Mouse (Mus musculus) intestine, embryonic 16.5 days (tissue): ENCODE results near the gene Shh. TPM values are rescaled to one million over a fixed set of nuclear protein-coding genes. Genes with fewer than 3 reads are reported as not detected.

ENCODE experiments used
- ATAC-seq: fragments of 200-750 bp; cut with Nextera tagmentation; 2 replicates; pipeline ENCODE4 v1.8.0; 2017; ENCODE audit warnings: moderate TSS enrichment, moderate library complexity
- H3K27ac ChIP-seq: fragments of 300-500 bp; sonication (generic); 2 replicates; pipeline ENCODE4 v1.5.1; 2014; ENCODE audit warnings: mild to moderate bottlenecking, low read length
- H3K27me3 ChIP-seq: fragments of 300-500 bp; sonication (generic); replicated peaks from 2 replicates; pipeline ENCODE4 v1.6.1; 2014; ENCODE audit warnings: low read length, control low read depth, mixed read lengths; ENCODE audit not compliant: control insufficient read depth, insufficient read depth
- H3K36me3 ChIP-seq: fragments of 300-500 bp; sonication (generic); 2 replicates; pipeline ENCODE4 v1.6.1; 2014; ENCODE audit warnings: low read length, control low read depth; ENCODE audit not compliant: control insufficient read depth, insufficient read depth
- H3K4me1 ChIP-seq: fragments of 300-500 bp; sonication (generic); 2 replicates; pipeline ENCODE4 v1.6.1; 2014; ENCODE audit warnings: low read length, control low read depth, mixed read lengths; ENCODE audit not compliant: control insufficient read depth, insufficient read depth
- H3K4me2 ChIP-seq: fragments of 300-500 bp; sonication (generic); 2 replicates; pipeline ENCODE4 v1.6.1; 2014; ENCODE audit warnings: low read depth, low read length, control low read depth
- H3K4me3 ChIP-seq: fragments of 300-500 bp; sonication (generic); 2 replicates; pipeline ENCODE4 v1.5.1; 2014; ENCODE audit warnings: mild to moderate bottlenecking, low read length
- H3K9ac ChIP-seq: fragments of 300-500 bp; sonication (generic); 2 replicates; pipeline ENCODE4 v1.6.1; 2014; ENCODE audit warnings: low read depth, low read length
- H3K9me3 ChIP-seq: fragments of 300-500 bp; sonication (generic); 2 replicates; pipeline ENCODE4 v1.6.1; 2016; ENCODE audit warnings: low read length, control low read depth; ENCODE audit not compliant: control insufficient read depth
- WGBS: fragments of 180-500 bp; shearing (Covaris S2); extraction: QIAGEN DNeasy Blood & Tissue Kit; methylation state at CpG from one replicate; pipeline ENCODE4 v1.1.7; 2014; 5-methylcytosine and 5-hydroxymethylcytosine counted together
- polyA plus RNA-seq: library from polyadenylated mRNA; unstranded; fragments of >200 nt; fragmentation: Nextera tagmentation; extraction: Ambion mirVana; gene quantifications from 2 replicates; pipeline ENCODE4 v1.2.1, GENCODE M21; 2015

Gene Shh
- polyA plus RNA-seq, 1 experiment from 2014 or later: 2.8 TPM

DNA sequence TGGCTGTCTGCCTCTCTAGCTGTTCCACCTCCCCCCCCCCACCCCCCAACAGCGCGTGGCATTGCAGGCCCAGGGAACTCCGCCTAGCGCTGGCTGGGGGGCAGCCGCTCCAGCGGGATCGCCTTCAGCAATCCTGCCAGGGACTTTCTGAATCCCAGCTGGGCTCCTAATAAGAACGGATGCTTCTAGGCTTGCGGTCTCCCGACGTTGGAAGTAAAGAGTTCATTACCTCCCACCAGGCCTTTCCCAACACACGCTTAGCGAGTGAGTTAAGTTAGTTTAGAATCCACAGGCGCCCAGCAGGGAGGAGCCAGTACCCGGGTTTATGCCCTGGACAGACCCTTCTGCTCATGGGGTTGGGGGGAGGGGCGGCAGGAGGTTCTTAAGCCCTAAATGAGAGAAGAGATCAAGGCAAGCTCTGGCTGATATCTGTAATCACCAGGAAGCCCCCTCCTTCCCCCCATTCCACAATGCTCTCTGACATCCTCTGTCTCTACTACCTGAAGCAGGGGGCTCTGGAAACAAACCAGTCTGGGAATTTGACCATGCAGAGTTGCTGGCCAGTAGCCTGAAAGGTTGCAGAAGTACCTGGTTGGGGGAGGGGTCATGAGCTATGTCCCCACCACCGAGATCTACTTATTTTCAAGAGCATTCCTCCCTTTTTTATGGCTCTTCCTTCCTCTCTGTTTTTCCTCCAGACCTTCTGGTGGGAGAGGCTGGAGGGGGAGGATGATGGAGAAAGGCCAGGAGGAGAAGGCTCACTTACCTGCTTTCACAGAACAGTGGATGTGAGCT is 6.3 kb downstream of the Shh start:
- Histone ChIP-seq H3K4me2 (peak overlapping the region; percentile 75), H3K27me3 (peaks cover 75% of the 10 kb centered on the region), H3K4me1 (peaks cover 11% of the 10 kb centered on the region; the same call in 1 of the 2 replicates), H3K9ac (peak overlapping the region; percentile 51), H3K27ac (no peak overlapping the region), H3K9me3 (no peaks in the 10 kb centered on the region), H3K36me3 (no peaks in the 10 kb centered on the region), H3K4me3 (peak overlapping the region; percentile 57)
- 4% methylated on average over 17 of the region's 17 CpGs for WGBS
- no peak for ATAC-seq

- WGBS: 2% methylated on average over 41 of the region's 41 CpGs
These were observed 7.4 kb downstream of the Shh start for GRCm38 (mm10) chr5:28459456-28460225.

DNA sequence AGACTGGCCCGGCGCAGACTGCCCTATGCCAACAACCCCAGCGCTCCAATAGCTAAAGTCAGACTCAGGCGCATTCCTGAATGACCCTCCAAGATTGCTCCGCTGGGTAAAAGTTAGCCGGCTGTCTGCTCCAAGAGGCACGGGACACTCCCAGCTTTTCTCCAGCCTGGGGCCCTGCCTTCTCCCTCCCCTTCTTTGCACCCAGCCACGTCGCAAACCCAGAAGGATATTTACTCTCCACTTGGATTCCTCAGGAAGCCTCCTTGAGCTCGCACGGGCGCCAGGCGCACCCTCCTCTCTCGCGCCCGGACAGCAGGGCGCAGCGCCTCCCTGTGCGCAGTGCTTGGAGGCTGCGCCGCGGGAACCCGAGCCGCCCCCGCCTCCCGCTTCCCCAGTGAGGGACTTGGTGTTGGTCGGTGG is 8.2 kb downstream of the Shh start:
- under 1% methylated on average over 27 of the region's 27 CpGs for WGBS

More at GRCm38 (mm10) chr5:28459456-28460225, 7.4 kb downstream of the Shh start:
- Histone ChIP-seq H3K36me3 (no peaks in the 10 kb centered on the region), H3K4me2 (peak overlapping the region; percentile 75), H3K9me3 (no peaks in the 10 kb centered on the region), H3K27ac (peak overlapping the region; percentile 54; the same call in 1 of the 2 replicates), H3K4me1 (peaks cover 11% of the 10 kb centered on the region; the same call in 1 of the 2 replicates), H3K27me3 (peaks cover 64% of the 10 kb centered on the region), H3K9ac (peak overlapping the region; percentile 15; the same call in 1 of the 2 replicates), H3K4me3 (peak overlapping the region; percentile 45)
- 0 out of 2 replicates have a peak, but pooled peaks have one; percentile 3 for ATAC-seq

DNA sequence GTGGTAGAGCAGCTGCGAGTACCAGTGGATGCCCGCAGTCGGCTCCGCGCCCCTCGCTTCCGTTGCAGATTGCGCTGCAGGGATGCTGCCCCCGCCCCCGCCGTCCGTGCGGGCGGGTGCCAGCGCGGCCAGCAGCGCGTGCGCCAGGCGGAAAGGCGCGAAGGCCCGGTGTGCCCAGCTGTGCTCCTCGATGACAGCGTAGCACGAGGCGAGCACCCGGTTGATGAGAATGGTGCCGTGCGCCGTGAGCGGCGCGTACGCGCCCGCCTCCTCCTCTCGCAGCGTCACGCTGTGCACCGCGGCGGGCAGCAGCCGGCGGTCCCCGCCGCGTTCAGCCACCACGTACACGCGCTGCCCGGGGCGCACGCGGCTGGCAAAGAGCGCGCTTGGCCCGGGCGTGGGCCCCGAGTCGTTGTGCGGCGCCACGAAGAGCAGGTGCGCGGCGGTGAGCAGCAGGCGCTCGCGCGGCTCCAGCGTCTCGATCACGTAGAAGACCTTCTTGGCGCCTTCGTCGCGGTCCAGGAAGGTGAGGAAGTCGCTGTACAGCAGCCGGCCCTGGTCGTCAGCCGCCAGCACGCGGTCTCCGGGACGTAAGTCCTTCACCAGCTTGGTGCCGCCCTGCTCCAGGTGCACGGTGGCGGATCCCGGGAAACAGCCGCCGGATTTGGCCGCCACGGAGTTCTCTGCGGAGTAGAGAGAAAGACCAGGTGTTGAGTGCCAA is 9.0 kb downstream of the Shh start:
- H3K27ac ChIP-seq: 0 out of 2 replicates have a peak overlapping the region, but pooled peaks have one; percentile 37
- peak; percentile 38 for ATAC-seq
- peak overlapping the region; percentile 45 for H3K4me3 ChIP-seq
- H3K4me1 ChIP-seq: peaks cover 11% of the 10 kb centered on the region; the same call in 1 of the 2 replicates
- under 1% methylated on average over 95 of the region's 95 CpGs for WGBS
- H3K36me3 ChIP-seq: no peaks in the 10 kb centered on the region
- H3K9me3 ChIP-seq: no peaks in the 10 kb centered on the region
- peaks cover 49% of the 10 kb centered on the region for H3K27me3 ChIP-seq
- H3K4me2 ChIP-seq: peak overlapping the region; percentile 75
- peak overlapping the region; percentile 62 for H3K9ac ChIP-seq

More for the DNA sequence above, 8.2 kb downstream of the Shh start:
- Histone ChIP-seq H3K36me3 (no peaks in the 10 kb centered on the region), H3K27ac (peak overlapping the region; percentile 54), H3K27me3 (peaks cover 56% of the 10 kb centered on the region), H3K9me3 (no peaks in the 10 kb centered on the region), H3K4me1 (peaks cover 11% of the 10 kb centered on the region; the same call in 1 of the 2 replicates), H3K4me3 (peak overlapping the region; percentile 45), H3K4me2 (peak overlapping the region; percentile 75), H3K9ac (peak overlapping the region; percentile 62; the same call in 1 of the 2 replicates)
- peak; percentile 47 for ATAC-seq

DNA sequence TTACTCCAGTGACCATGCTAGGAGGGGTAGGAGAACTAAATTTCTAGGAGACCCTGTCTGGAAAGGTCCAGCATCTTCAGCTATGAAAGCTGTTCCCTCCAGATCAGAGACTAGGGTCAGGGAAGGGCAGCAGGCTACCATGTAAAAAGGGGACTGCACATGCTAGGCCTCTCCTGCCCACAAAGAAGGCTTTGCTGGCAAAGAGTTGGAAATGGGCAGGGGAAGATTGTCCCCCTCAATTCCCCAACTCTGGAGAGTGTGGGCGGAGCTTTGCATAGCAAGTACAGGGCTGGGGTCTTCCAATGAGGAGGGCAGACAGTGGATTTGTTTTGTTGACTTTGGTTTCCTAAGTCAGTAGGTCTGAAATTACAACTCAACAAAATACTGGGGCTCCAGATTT is 10.7 kb downstream of the Shh start:
- H3K4me2 ChIP-seq: no peak overlapping the region
- WGBS: 80% methylated on average over 1 of the region's 1 CpGs
- ATAC-seq: no peak
- H3K27me3 ChIP-seq: peaks cover 33% of the 10 kb centered on the region
- H3K9me3 ChIP-seq: no peaks in the 10 kb centered on the region
- no peak overlapping the region for H3K9ac ChIP-seq
- no peak overlapping the region for H3K27ac ChIP-seq
- peaks cover 8% of the 10 kb centered on the region; the same call in 1 of the 2 replicates for H3K4me1 ChIP-seq
- H3K36me3 ChIP-seq: no peaks in the 10 kb centered on the region
- H3K4me3 ChIP-seq: no peak overlapping the region

DNA sequence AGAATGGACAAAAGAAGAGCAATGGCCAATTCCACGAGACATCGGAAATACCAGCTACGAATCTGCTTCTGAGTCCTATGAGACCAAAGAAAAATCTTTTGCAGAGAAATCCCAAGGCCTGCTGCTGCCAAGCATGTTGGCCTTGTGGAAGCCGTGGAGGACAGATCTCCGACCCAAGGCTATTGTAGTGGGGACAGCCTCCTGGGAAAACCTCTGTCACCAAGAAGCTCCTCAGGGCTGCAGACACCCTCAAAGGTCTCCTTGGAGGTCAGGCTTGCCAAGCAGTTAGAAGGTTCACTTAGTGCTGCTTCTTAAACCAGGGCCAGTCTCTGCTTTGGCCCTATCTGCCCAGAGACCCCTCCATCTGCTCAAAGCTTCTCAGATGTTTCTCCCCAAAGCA is 11.3 kb downstream of the Shh start:
- no peak overlapping the region for H3K27ac ChIP-seq
- no peaks in the 10 kb centered on the region for H3K36me3 ChIP-seq
- H3K9ac ChIP-seq: no peak overlapping the region
- H3K4me1 ChIP-seq: peaks cover 8% of the 10 kb centered on the region; the same call in 1 of the 2 replicates
- ATAC-seq: no peak
- no peaks in the 10 kb centered on the region for H3K9me3 ChIP-seq
- peaks cover 27% of the 10 kb centered on the region for H3K27me3 ChIP-seq
- H3K4me3 ChIP-seq: no peak overlapping the region
- 82% methylated on average over 5 of the region's 5 CpGs for WGBS
- H3K4me2 ChIP-seq: no peak overlapping the region

DNA sequence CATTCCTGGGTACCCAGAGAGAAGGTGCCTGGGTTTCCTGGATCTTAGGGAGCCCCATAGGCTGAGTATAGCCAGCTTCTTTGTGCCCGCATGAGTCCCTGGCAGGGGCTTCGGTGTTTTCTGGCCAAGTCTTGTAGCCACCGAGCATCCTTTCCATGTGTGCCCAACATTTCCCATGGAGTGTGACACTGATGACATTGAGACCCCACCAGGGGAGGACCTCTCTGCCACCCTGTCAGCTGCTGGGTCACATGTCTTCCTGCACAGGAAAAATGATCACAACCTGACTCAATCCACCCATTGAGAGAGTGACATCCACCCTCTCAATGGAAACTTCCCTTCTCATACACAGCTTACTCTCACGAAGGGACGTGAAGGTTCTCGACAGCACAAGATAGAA is 12.5 kb downstream of the Shh start:
- no peak overlapping the region for H3K4me3 ChIP-seq
- H3K36me3 ChIP-seq: no peaks in the 10 kb centered on the region
- no peak overlapping the region for H3K4me2 ChIP-seq
- ATAC-seq: no peak
- H3K4me1 ChIP-seq: peaks cover 8% of the 10 kb centered on the region; the same call in 1 of the 2 replicates
- H3K27ac ChIP-seq: no peak overlapping the region
- H3K9ac ChIP-seq: no peak overlapping the region
- WGBS: 94% methylated on average over 6 of the region's 6 CpGs
- H3K9me3 ChIP-seq: no peaks in the 10 kb centered on the region
- H3K27me3 ChIP-seq: peaks cover 19% of the 10 kb centered on the region

DNA sequence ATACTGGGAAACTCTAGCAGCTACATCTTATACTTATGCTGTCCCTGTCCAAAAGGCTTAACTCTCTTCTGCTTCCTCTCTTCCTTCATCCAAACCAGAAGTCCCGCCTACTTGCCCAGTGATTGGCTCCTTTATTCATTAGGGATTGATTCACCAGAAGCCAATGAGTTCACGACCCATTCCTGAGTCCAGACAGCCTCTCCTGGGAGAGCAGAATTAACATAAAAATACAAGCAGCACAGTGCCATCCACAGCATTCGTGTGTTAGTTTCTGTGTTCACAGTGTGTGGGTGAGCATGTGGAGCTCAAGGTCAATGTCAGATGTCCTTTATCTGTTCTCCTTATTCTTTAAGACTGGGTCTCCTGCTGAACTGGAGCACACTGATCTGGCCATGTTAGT is 13.5 kb downstream of the Shh start:
- no peak overlapping the region for H3K4me3 ChIP-seq
- H3K27me3 ChIP-seq: peaks cover 9% of the 10 kb centered on the region
- no peaks in the 10 kb centered on the region for H3K36me3 ChIP-seq
- no peak overlapping the region for H3K27ac ChIP-seq
- no peak overlapping the region for H3K9ac ChIP-seq
- H3K4me2 ChIP-seq: no peak overlapping the region
- peaks cover 8% of the 10 kb centered on the region; the same call in 1 of the 2 replicates for H3K4me1 ChIP-seq
- no peak for ATAC-seq
- no peaks in the 10 kb centered on the region for H3K9me3 ChIP-seq
- WGBS: 46% methylated on average over 3 of the region's 3 CpGs
